Mouse (Mus musculus) central nervous system, embryonic 18 days (tissue): ENCODE results near the gene Trmt1l. TPM values are rescaled to one million over a fixed set of nuclear protein-coding genes. Genes with fewer than 3 reads are reported as not detected.

Experiments
- polyA plus RNA-seq: library from polyadenylated mRNA; depleted of rRNA; stranded (reverse); fragments of >200 nt; gene quantifications from 2 replicates; pipeline ENCODE4 v1.2.3, GENCODE M21; 2012; rRNA removed

The Trmt1l gene
- polyA plus RNA-seq, result 30.1 and 32.6 TPM in 2 replicates

GRCm38 (mm10) chr1:151428263-151429221, at the start of gene Trmt1l, which contains the start of gene Swt1:
TSS of gene Trmt1l (plus strand) at chr1:151428542.
TSS of gene Swt1 (minus strand) at chr1:151428455.

GRCm38 (mm10) chr1:151500531-151501361, 72.4 kb downstream of the Trmt1l start, which contains the start of gene Rnf2:
TSS of gene Rnf2 (minus strand) at chr1:151500955.

Other genes with a start within 250 kb of the Trmt1l start
- not detected in 2 replicates for gene Gm47985, start 246.0 kb upstream of the Trmt1l start, polyA plus RNA-seq
- not detected in 2 replicates for gene Gm8947, start 236.2 kb upstream of the Trmt1l start, polyA plus RNA-seq
- not detected in 2 replicates for gene Gm47995, start 230.1 kb upstream of the Trmt1l start, polyA plus RNA-seq
- gene 3110040M04Rik, start 224.4 kb upstream of the Trmt1l start, polyA plus RNA-seq, result not detected in 2 replicates
- not detected in 2 replicates for gene Gm47996, start 218.4 kb upstream of the Trmt1l start, polyA plus RNA-seq
- gene Ivns1abp, start 84.1 kb upstream of the Trmt1l start, polyA plus RNA-seq, result 255 and 257 TPM in 2 replicates
- 12.5 and 16.1 TPM in 2 replicates for gene Swt1, start 87 bp upstream of the Trmt1l start, polyA plus RNA-seq
- gene Rnf2, start 72.4 kb downstream of the Trmt1l start, polyA plus RNA-seq, result 85.8 and 90.7 TPM in 2 replicates
- gene Fam129a, start 142.6 kb downstream of the Trmt1l start, polyA plus RNA-seq, result 0.43 and 0.92 TPM in 2 replicates